Mouse (Mus musculus): Measurements from ENCODE around the gene Cab39l. TPM values are rescaled to one million over a fixed set of nuclear protein-coding genes. Genes with fewer than 3 reads are reported as not detected.
A peak's percentile ranks its signal among the peaks of the same experiment; 100 is the strongest.

Cab39l gene
- polyA plus RNA-seq, 1 experiment from 2014 or later: 39.8 TPM

GRCm38 (mm10) chr14:59548532-59548931 lies 107.8 kb downstream of the Cab39l start:
- Histone ChIP-seq H3K4me2 (no peak overlapping the region), H3K9me3 (no peaks in the 10 kb centered on the region), H3K9ac (no peak overlapping the region), H3K4me3 (no peak overlapping the region), H3K27me3 (no peaks in the 10 kb centered on the region), H3K4me1 (peaks cover 7% of the 10 kb centered on the region), H3K27ac (no peak overlapping the region), H3K36me3 (no peaks in the 10 kb centered on the region)
- no peak for ATAC-seq (ENCODE audit: insufficient number of reproducible peaks, insufficient read depth, low FRiP score, low TSS enrichment, low read depth)
- 53% methylated on average over 2 of the region's 2 CpGs for WGBS

- ATAC-seq (ENCODE audit: insufficient number of reproducible peaks, insufficient read depth, low FRiP score, low TSS enrichment, low read depth): no peak
- WGBS: 84% methylated on average over 6 of the region's 6 CpGs
Measured at GRCm38 (mm10) chr14:59549106-59549505, 108.3 kb downstream of the Cab39l start.

GRCm38 (mm10) chr14:59550841-59551240 lies 110.1 kb downstream of the Cab39l start:
- H3K4me1 ChIP-seq: peaks cover 7% of the 10 kb centered on the region
- H3K36me3 ChIP-seq: no peaks in the 10 kb centered on the region
- H3K9ac ChIP-seq: no peak overlapping the region
- no peak overlapping the region for H3K4me3 ChIP-seq
- no peaks in the 10 kb centered on the region for H3K9me3 ChIP-seq
- H3K27ac ChIP-seq: no peak overlapping the region
- ATAC-seq (ENCODE audit: insufficient number of reproducible peaks, insufficient read depth, low FRiP score, low TSS enrichment, low read depth): no peak
- WGBS: 85% methylated on average over 2 of the region's 2 CpGs
- H3K27me3 ChIP-seq: no peaks in the 10 kb centered on the region
- no peak overlapping the region for H3K4me2 ChIP-seq

More at GRCm38 (mm10) chr14:59549106-59549505, 108.3 kb downstream of the Cab39l start:
- Histone ChIP-seq H3K4me2 (no peak overlapping the region), H3K27ac (no peak overlapping the region), H3K36me3 (no peaks in the 10 kb centered on the region), H3K9me3 (no peaks in the 10 kb centered on the region), H3K4me3 (no peak overlapping the region), H3K9ac (no peak overlapping the region), H3K27me3 (no peaks in the 10 kb centered on the region), H3K4me1 (peaks cover 7% of the 10 kb centered on the region)

GRCm38 (mm10) chr14:59551956-59552355 lies 111.2 kb downstream of the Cab39l start:
- Histone ChIP-seq H3K27ac (no peak overlapping the region), H3K4me3 (no peak overlapping the region), H3K9me3 (no peaks in the 10 kb centered on the region), H3K9ac (no peak overlapping the region), H3K27me3 (no peaks in the 10 kb centered on the region), H3K4me1 (peaks cover 7% of the 10 kb centered on the region), H3K4me2 (no peak overlapping the region), H3K36me3 (no peaks in the 10 kb centered on the region)
- WGBS: 54% methylated on average over 8 of the region's 8 CpGs
- ATAC-seq (ENCODE audit: insufficient number of reproducible peaks, insufficient read depth, low FRiP score, low TSS enrichment, low read depth): no peak

- Histone ChIP-seq H3K4me2 (no peak overlapping the region), H3K36me3 (no peaks in the 10 kb centered on the region), H3K4me3 (no peak overlapping the region), H3K9me3 (no peaks in the 10 kb centered on the region), H3K27ac (no peak overlapping the region), H3K9ac (no peak overlapping the region), H3K4me1 (peaks cover under 1% of the 10 kb centered on the region; the same call in 1 of the 2 replicates), H3K27me3 (no peaks in the 10 kb centered on the region)
- WGBS: 73% methylated on average over 5 of the region's 5 CpGs
- no peak for ATAC-seq (ENCODE audit: insufficient number of reproducible peaks, insufficient read depth, low FRiP score, low TSS enrichment, low read depth)
Measured at GRCm38 (mm10) chr14:59554025-59554424, 113.3 kb downstream of the Cab39l start.

- Histone ChIP-seq H3K9ac (no peak overlapping the region), H3K4me2 (no peak overlapping the region), H3K36me3 (no peaks in the 10 kb centered on the region), H3K27ac (no peak overlapping the region), H3K4me1 (no peaks in the 10 kb centered on the region; the same call in 1 of the 2 replicates), H3K9me3 (no peaks in the 10 kb centered on the region), H3K27me3 (no peaks in the 10 kb centered on the region), H3K4me3 (no peak overlapping the region)
- 86% methylated on average over 8 of the region's 8 CpGs for WGBS
- ATAC-seq (ENCODE audit: insufficient number of reproducible peaks, insufficient read depth, low FRiP score, low TSS enrichment, low read depth): no peak
Measured at GRCm38 (mm10) chr14:59555018-59555417, 114.2 kb downstream of the Cab39l start.

- peak overlapping the region; percentile 30 for H3K4me2 ChIP-seq
- 52% methylated on average over 13 of the region's 13 CpGs for WGBS
- H3K36me3 ChIP-seq: no peaks in the 10 kb centered on the region
- H3K27ac ChIP-seq: no peak overlapping the region
- no peaks in the 10 kb centered on the region; the same call in 1 of the 2 replicates for H3K4me1 ChIP-seq
- H3K27me3 ChIP-seq: no peaks in the 10 kb centered on the region
- 0 out of 2 replicates have a peak overlapping the region, but pooled peaks have one; percentile 12 for H3K4me3 ChIP-seq
- H3K9me3 ChIP-seq: no peaks in the 10 kb centered on the region
- 0 out of 2 replicates have a peak overlapping the region, but pooled peaks have one; percentile 46 for H3K9ac ChIP-seq
- ATAC-seq (ENCODE audit: insufficient number of reproducible peaks, insufficient read depth, low FRiP score, low TSS enrichment, low read depth): no peak
Measured at GRCm38 (mm10) chr14:59555928-59556531, 115.3 kb downstream of the Cab39l start.

GRCm38 (mm10) chr14:59557071-59557470 lies 116.3 kb downstream of the Cab39l start:
- Histone ChIP-seq H3K4me3 (no peak overlapping the region), H3K4me1 (no peaks in the 10 kb centered on the region; the same call in 1 of the 2 replicates), H3K9ac (no peak overlapping the region), H3K4me2 (no peak overlapping the region), H3K36me3 (no peaks in the 10 kb centered on the region), H3K27ac (no peak overlapping the region), H3K9me3 (no peaks in the 10 kb centered on the region), H3K27me3 (no peaks in the 10 kb centered on the region)
- 67% methylated on average over 4 of the region's 4 CpGs for WGBS
- ATAC-seq (ENCODE audit: insufficient number of reproducible peaks, insufficient read depth, low FRiP score, low TSS enrichment, low read depth): no peak

GRCm38 (mm10) chr14:59557886-59558285 lies 117.1 kb downstream of the Cab39l start:
- H3K4me1 ChIP-seq: no peaks in the 10 kb centered on the region
- H3K27ac ChIP-seq: no peak overlapping the region
- H3K4me3 ChIP-seq: no peak overlapping the region
- WGBS: 49% methylated on average over 1 of the region's 1 CpGs
- no peaks in the 10 kb centered on the region for H3K36me3 ChIP-seq
- no peak overlapping the region for H3K9ac ChIP-seq
- no peak for ATAC-seq (ENCODE audit: insufficient number of reproducible peaks, insufficient read depth, low FRiP score, low TSS enrichment, low read depth)
- no peaks in the 10 kb centered on the region for H3K27me3 ChIP-seq
- H3K4me2 ChIP-seq: no peak overlapping the region
- no peaks in the 10 kb centered on the region for H3K9me3 ChIP-seq

- Histone ChIP-seq H3K4me3 (no peak overlapping the region), H3K27ac (no peak overlapping the region), H3K9me3 (no peaks in the 10 kb centered on the region), H3K4me2 (no peak overlapping the region), H3K36me3 (peaks cover 33% of the 10 kb centered on the region), H3K9ac (no peak overlapping the region), H3K4me1 (no peaks in the 10 kb centered on the region), H3K27me3 (no peaks in the 10 kb centered on the region)
- WGBS: 90% methylated on average over 6 of the region's 6 CpGs
- no peak for ATAC-seq (ENCODE audit: insufficient number of reproducible peaks, insufficient read depth, low FRiP score, low TSS enrichment, low read depth)
Measured at GRCm38 (mm10) chr14:59566756-59567155, 126.0 kb downstream of the Cab39l start.

- no peak overlapping the region for H3K9ac ChIP-seq
- no peak for ATAC-seq (ENCODE audit: insufficient number of reproducible peaks, insufficient read depth, low FRiP score, low TSS enrichment, low read depth)
- H3K4me2 ChIP-seq: no peak overlapping the region
- H3K27ac ChIP-seq: no peak overlapping the region
- H3K4me1 ChIP-seq: no peaks in the 10 kb centered on the region
- H3K9me3 ChIP-seq: no peaks in the 10 kb centered on the region
- H3K27me3 ChIP-seq: no peaks in the 10 kb centered on the region
- H3K4me3 ChIP-seq: no peak overlapping the region
- H3K36me3 ChIP-seq: peaks cover 40% of the 10 kb centered on the region
- WGBS: 87% methylated on average over 5 of the region's 5 CpGs
Measured at GRCm38 (mm10) chr14:59576385-59576784, 135.6 kb downstream of the Cab39l start.

- Histone ChIP-seq H3K27ac (no peak overlapping the region), H3K4me3 (no peak overlapping the region), H3K9ac (no peak overlapping the region), H3K27me3 (no peaks in the 10 kb centered on the region), H3K9me3 (no peaks in the 10 kb centered on the region), H3K36me3 (peaks cover 52% of the 10 kb centered on the region), H3K4me1 (no peaks in the 10 kb centered on the region), H3K4me2 (no peak overlapping the region)
- ATAC-seq (ENCODE audit: insufficient number of reproducible peaks, insufficient read depth, low FRiP score, low TSS enrichment, low read depth): no peak
- WGBS: 80% methylated on average over 1 of the region's 1 CpGs
Measured at GRCm38 (mm10) chr14:59590614-59591013, 149.8 kb downstream of the Cab39l start.

Measured in embryonic facial prominence, embryonic 13.5 days (tissue).